In the genomic region with DNA sequence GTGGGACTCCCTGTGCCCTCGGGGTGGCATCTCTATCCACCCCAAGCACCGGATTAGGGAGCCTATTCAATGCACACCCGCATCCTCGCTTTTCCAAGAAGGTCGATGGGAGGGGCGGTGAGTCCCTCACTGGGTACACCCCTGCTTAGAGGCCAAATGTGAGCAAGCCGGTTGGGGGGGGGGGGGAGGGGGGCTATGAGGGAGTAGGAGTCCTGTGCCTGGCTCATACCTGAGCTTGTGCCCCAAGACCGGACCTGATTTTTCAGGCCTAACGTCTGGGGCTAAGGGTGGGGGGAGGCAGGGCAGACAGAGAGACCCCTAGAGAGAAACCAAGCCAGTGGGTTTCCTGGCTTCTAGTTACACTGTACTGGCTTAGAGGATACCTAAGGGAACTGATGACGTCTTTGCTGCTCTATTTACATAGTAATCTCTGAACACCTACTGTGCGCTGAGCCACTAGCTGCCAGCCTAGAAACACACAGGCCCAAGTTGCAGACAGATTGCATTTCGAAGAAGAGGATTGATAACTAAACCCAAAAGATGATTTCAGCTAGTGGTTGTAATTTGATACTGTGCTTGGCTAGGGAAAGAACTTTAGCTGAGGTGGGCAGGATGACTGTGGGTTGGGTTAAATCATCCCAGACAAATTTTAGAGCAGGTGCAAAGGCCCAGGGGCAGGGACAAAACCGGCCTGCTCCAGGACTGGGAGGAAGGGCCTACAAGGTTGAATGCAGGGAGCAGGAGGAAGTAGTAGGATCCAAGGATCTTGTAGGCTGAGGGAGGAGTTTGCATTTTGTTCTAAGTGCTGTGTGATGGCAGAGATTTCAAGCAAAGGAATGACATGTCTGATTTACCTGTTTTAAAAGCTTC, we compare ENCODE assay signal across 9 mouse cellular contexts. TPM values are rescaled to one million over a fixed set of nuclear protein-coding genes. Genes with fewer than 3 reads are reported as not detected.
A peak's percentile ranks its signal among the peaks of the same experiment; 100 is the strongest.
DNase-seq lines count a peak whose midpoint lies in the region; ATAC-seq and TF ChIP-seq lines count a peak whose summit lies in the region.
"Had no signal": no experiment of that assay in that cellular context is flagged by ENCODE, and none has a peak within 500 bp of the region (broad histone marks: within the 10 kb centered on the region; RNA-seq: fewer than 3 reads in every experiment).

No protein-coding gene starts in this region.

- ATAC-seq in heart, postnatal 0 days (ENCODE audit: insufficient read depth, low read depth), result no peak
- ATAC-seq in neural tube, embryonic 15.5 days (ENCODE audit: low FRiP score), result no peak
- ATAC-seq: Patski had no signal

- no peak for DNase-seq in left cerebral cortex, adult 2 months (ENCODE audit: extremely low spot score in 1 of 2, low spot score in 2 of 2)
- DNase-seq in left cerebral cortex, adult 8-10 months (ENCODE audit: low spot score in 2 of 2), result no peak
- DNase-seq in heart, postnatal 0 days (ENCODE audit: low spot score), result no peak
- peak; percentile 29 to 42 for DNase-seq in kidney, postnatal 4 days
- no peak for DNase-seq in urinary bladder, postnatal 4 days (ENCODE audit: low spot score in 2 of 2)
- DNase-seq in embryo, embryonic 11 days, result no peak
- no peak for DNase-seq in spleen, postnatal 36 days (ENCODE audit: low spot score in 2 of 2)

- H3K36me3 ChIP-seq in heart, postnatal 0 days (replicated peaks; ENCODE audit: control insufficient read depth, insufficient read depth, low read length), result no peaks in the 10 kb centered on the region
- no peaks in the 10 kb centered on the region for H3K36me3 ChIP-seq in neural tube, embryonic 15.5 days

- peak overlapping the region; percentile 29 for H3K4me3 ChIP-seq in left cerebral cortex, adult 2 months
- peak overlapping the region; percentile 32 for H3K4me3 ChIP-seq in heart, postnatal 0 days (ENCODE audit: low read depth, low read length)
- H3K4me3 ChIP-seq in neural tube, embryonic 15.5 days (replicated peaks), result peak overlapping the region; percentile 24

- H3K9me3 ChIP-seq in heart, postnatal 0 days (replicated peaks; ENCODE audit: control insufficient read depth, low read length), result no peaks in the 10 kb centered on the region
- no peaks in the 10 kb centered on the region for H3K9me3 ChIP-seq in neural tube, embryonic 15.5 days (replicated peaks)

- intact Hi-C loops in left cerebral cortex, adult 2 months (cut with DNase I), result no loop called here

- peak overlapping the region; percentile 61 for H3K4me2 ChIP-seq in heart, postnatal 0 days (ENCODE audit: low read depth, low read length)
- peak overlapping the region; percentile 59 for H3K4me2 ChIP-seq in neural tube, embryonic 15.5 days

- peaks cover 24% of the 10 kb centered on the region for H3K4me1 ChIP-seq in heart, postnatal 0 days (ENCODE audit: control insufficient read depth, insufficient read depth)
- H3K4me1 ChIP-seq in neural tube, embryonic 15.5 days, result peaks cover 40% of the 10 kb centered on the region

- no peak for TF ChIP-seq EP300 in heart, postnatal 0 days (IDR thresholded peaks at IDR 0.05; ENCODE audit: low read depth)

- 35% methylated on average over 13 of the region's 13 CpGs for WGBS in heart, postnatal 0 days
- 21% methylated on average over 13 of the region's 13 CpGs for WGBS in neural tube, embryonic 15.5 days

- H3K27ac ChIP-seq in left cerebral cortex, adult 2 months, result no peak overlapping the region; the same call in 1 of the 2 replicates
- H3K27ac ChIP-seq in heart, postnatal 0 days (ENCODE audit: low read depth), result peak overlapping the region; percentile 85
- 0 out of 2 replicates have a peak overlapping the region, but pooled peaks have one; percentile 9 for H3K27ac ChIP-seq in neural tube, embryonic 15.5 days (replicated peaks)

- H3K9ac ChIP-seq in heart, postnatal 0 days (replicated peaks; ENCODE audit: low read depth, low read length), result peak overlapping the region; percentile 51
- H3K9ac ChIP-seq in neural tube, embryonic 15.5 days (replicated peaks), result peak overlapping the region; percentile 34; the same call in 1 of the 2 replicates

- no peak for TF ChIP-seq CTCF in left cerebral cortex, adult 2 months (IDR thresholded peaks at IDR 0.05)
- TF ChIP-seq CTCF in heart, postnatal 0 days (IDR thresholded peaks at IDR 0.05; ENCODE audit: low read depth), result no peak

- H3K27me3 ChIP-seq in heart, postnatal 0 days (ENCODE audit: control insufficient read depth, insufficient read depth, low read length), result no peaks in the 10 kb centered on the region
- H3K27me3 ChIP-seq in neural tube, embryonic 15.5 days (replicated peaks), result no peaks in the 10 kb centered on the region
- H3K27me3 ChIP-seq: Patski had no signal

RNA-seq across cellular contexts. Expression of a gene that starts 20.7 kb away (rescaled TPM):
- total RNA-seq in left cerebral cortex, adult 2 months (2021), result 10 to 100 TPM; 89.0 to 99.0 TPM
- total RNA-seq in left cerebral cortex, adult 8-10 months (2022), result 10 to 100 TPM; 67.2 to 72.6 (median 67.9) TPM
- total RNA-seq in heart, postnatal 0 days (2014; rRNA removed; ENCODE audit: low replicate concordance), result 6.0 and 19.7 TPM in 2 replicates
- 12.2 and 12.8 TPM in 2 replicates for polyA plus RNA-seq in heart, postnatal 0 days (2015; fragmentation: Nextera tagmentation; extraction: Ambion mirVana)
- polyA plus RNA-seq in neural tube, embryonic 15.5 days (2015; fragmentation: Nextera tagmentation; extraction: Ambion mirVana), result 12.6 and 13.7 TPM in 2 replicates

RNA-seq across cellular contexts. Expression of a gene that starts 23.3 kb away (rescaled TPM):
- 10 to 100 TPM; 27.9 to 28.9 TPM for total RNA-seq in left cerebral cortex, adult 2 months (2021)
- total RNA-seq in left cerebral cortex, adult 8-10 months (2022), result 10 to 100 TPM; 22.7 to 28.7 (median 27.0) TPM
- total RNA-seq in heart, postnatal 0 days (2014; rRNA removed; ENCODE audit: low replicate concordance), result 34.4 and 72.1 TPM in 2 replicates
- 19.3 and 20.2 TPM in 2 replicates for polyA plus RNA-seq in heart, postnatal 0 days (2015; fragmentation: Nextera tagmentation; extraction: Ambion mirVana)
- polyA plus RNA-seq in neural tube, embryonic 15.5 days (2015; fragmentation: Nextera tagmentation; extraction: Ambion mirVana), result 13.8 and 16.2 TPM in 2 replicates

RNA-seq across cellular contexts. Expression of a gene that starts 35.7 kb away (rescaled TPM):
- total RNA-seq in left cerebral cortex, adult 2 months (2021), result 10 to 100 TPM; 12.1 to 12.7 TPM
- 10 to 100 TPM; 12.8 to 13.5 (median 13.2) TPM for total RNA-seq in left cerebral cortex, adult 8-10 months (2022)
- total RNA-seq in heart, postnatal 0 days (2014; rRNA removed; ENCODE audit: low replicate concordance), result 8.9 and 35.2 TPM in 2 replicates
- polyA plus RNA-seq in heart, postnatal 0 days (2015; fragmentation: Nextera tagmentation; extraction: Ambion mirVana), result 12.9 and 13.4 TPM in 2 replicates
- polyA plus RNA-seq in neural tube, embryonic 15.5 days (2015; fragmentation: Nextera tagmentation; extraction: Ambion mirVana), result 12.6 and 15.4 TPM in 2 replicates

RNA-seq across cellular contexts. Expression of a gene that starts 45.0 kb away (rescaled TPM):
- total RNA-seq in left cerebral cortex, adult 2 months (2021), result 1 to 10 TPM; 3.3 to 3.9 TPM
- 1 to 10 TPM; 3.2 to 3.7 (median 3.4) TPM for total RNA-seq in left cerebral cortex, adult 8-10 months (2022)
- 17.8 and 19.5 TPM in 2 replicates for total RNA-seq in heart, postnatal 0 days (2014; rRNA removed; ENCODE audit: low replicate concordance)
- 4.8 and 6.1 TPM in 2 replicates for polyA plus RNA-seq in heart, postnatal 0 days (2015; fragmentation: Nextera tagmentation; extraction: Ambion mirVana)
- polyA plus RNA-seq in neural tube, embryonic 15.5 days (2015; fragmentation: Nextera tagmentation; extraction: Ambion mirVana), result 5.3 and 10.7 TPM in 2 replicates

Comparison
In these comparisons a context has a peak if more than half of its experiments do, and no peak if none do; other contexts are left out.
1. DNase-seq: peak in kidney, postnatal 4 days (2 of 2); none in left cerebral cortex, adult 2 months (0 of 2), left cerebral cortex, adult 8-10 months (0 of 2), heart, postnatal 0 days (single experiment), urinary bladder, postnatal 4 days (0 of 2), embryo, embryonic 11 days (single experiment) and spleen, postnatal 36 days (0 of 2).
2. Peak in every context shown above with its lines, with median percentiles within 50 percentile points of each other: H3K4me3 ChIP-seq.